Mouse (Mus musculus): ENCODE results near the gene Dnase2b. TPM values are rescaled to one million over a fixed set of nuclear protein-coding genes. Genes with fewer than 3 reads are reported as not detected.

Gene Dnase2b
- polyA plus RNA-seq, 2 experiments, result 0.52 to 1.4 TPM

DNA sequence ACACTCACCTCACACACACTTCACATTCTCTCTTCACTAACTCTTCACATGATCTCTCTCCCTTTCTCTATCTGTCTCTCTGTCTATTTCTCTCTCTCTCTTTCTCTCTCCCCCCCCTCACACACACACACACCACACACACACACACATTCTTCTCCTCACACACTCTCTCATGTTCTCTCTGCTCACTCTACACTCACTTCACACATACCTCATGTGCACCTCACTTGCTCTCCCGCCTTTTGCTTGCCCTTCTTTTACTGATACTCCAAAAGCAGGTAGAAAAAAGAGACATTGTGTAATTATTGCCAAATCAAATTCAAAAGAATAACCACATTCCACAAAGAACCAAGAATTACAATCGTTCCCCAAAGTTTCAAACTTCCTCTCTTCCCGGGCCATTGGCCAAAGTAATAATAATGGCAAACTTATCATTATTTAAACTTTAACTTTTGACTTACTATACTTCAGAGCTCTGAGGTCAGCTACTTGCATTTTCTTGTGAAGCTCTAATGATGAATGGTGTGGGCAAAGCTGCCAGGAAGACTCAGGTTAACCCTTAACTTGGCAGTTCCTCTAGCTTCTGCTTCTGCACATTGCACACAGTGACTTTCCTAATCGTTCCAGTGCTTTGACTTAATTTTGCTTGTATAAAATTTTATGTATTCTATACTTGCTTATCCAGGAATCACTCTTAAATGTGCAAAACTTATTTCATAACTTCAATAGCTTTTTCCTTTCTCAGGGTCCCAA is 74.7 kb downstream of the Dnase2b start:
- ATAC-seq (ENCODE audit: insufficient read depth), result no peak
- 39% methylated on average over 4 of the region's 4 CpGs for WGBS (ENCODE audit: insufficient replicate concordance)
- no peak overlapping the region for H3K9ac ChIP-seq (replicated peaks)
- H3K36me3 ChIP-seq (replicated peaks; ENCODE audit: control insufficient read depth, insufficient read depth, low read depth), result no peaks in the 10 kb centered on the region
- no peaks in the 10 kb centered on the region for H3K27me3 ChIP-seq (ENCODE audit: control insufficient read depth, insufficient read depth, low read length)
- H3K27ac ChIP-seq, result no peak overlapping the region
- no peak overlapping the region for H3K4me3 ChIP-seq (ENCODE audit: insufficient read depth in 1 of 2, low read depth in 2 of 2, low read length in 2 of 2)
- no peaks in the 10 kb centered on the region for H3K4me1 ChIP-seq (replicated peaks; ENCODE audit: control insufficient read depth in 2 of 2, insufficient read depth in 2 of 2, low read length in 1 of 2)
- no peaks in the 10 kb centered on the region for H3K9me3 ChIP-seq (ENCODE audit: control insufficient read depth, low read length)
- H3K4me2 ChIP-seq (ENCODE audit: low read depth), result no peak overlapping the region
- DNase-seq (ENCODE audit: low read depth in 3 of 3, low spot score in 3 of 3), result no peak
- no peak for TF ChIP-seq CTCF (IDR thresholded peaks at IDR 0.05; ENCODE audit: low read depth)
- no peak for TF ChIP-seq EP300 (IDR thresholded peaks at IDR 0.05; ENCODE audit: low read depth)

DNA sequence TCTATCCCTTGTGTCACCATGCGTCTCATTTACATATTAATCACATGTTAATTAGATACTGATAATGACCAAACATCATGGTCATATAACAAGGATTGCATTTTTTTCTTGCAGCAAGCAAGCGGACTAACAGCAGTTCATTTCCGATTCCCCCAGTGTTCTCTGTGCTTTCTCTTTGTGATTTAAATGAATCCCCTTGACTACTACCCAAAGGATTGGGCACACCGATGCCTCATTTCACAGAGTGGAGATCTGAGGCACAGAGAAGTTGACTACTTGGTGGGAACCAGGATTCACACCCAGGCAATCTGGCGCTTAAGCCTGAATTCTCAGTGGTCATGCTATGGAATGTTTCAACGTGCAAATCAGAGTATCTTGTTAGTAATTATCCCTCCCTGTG is 80.4 kb downstream of the Dnase2b start:
- DNase-seq (ENCODE audit: low read depth in 3 of 3, low spot score in 3 of 3) (no peak), ATAC-seq (ENCODE audit: insufficient read depth) (no peak)
- Histone ChIP-seq H3K4me1 (replicated peaks; ENCODE audit: control insufficient read depth in 2 of 2, insufficient read depth in 2 of 2, low read length in 1 of 2) (no peaks in the 10 kb centered on the region), H3K27me3 (ENCODE audit: control insufficient read depth, insufficient read depth, low read length) (no peaks in the 10 kb centered on the region), H3K9ac (replicated peaks) (no peak overlapping the region), H3K9me3 (ENCODE audit: control insufficient read depth, low read length) (no peaks in the 10 kb centered on the region), H3K27ac (no peak overlapping the region), H3K4me3 (ENCODE audit: insufficient read depth in 1 of 2, low read depth in 2 of 2, low read length in 2 of 2) (no peak overlapping the region), H3K36me3 (replicated peaks; ENCODE audit: control insufficient read depth, insufficient read depth, low read depth) (no peaks in the 10 kb centered on the region), H3K4me2 (ENCODE audit: low read depth) (no peak overlapping the region)
- WGBS (ENCODE audit: insufficient replicate concordance), result 57% methylated on average over 6 of the region's 6 CpGs
- TF ChIP-seq EP300 (IDR thresholded peaks at IDR 0.05; ENCODE audit: low read depth) (no peak), CTCF (IDR thresholded peaks at IDR 0.05; ENCODE audit: low read depth) (no peak)

Other genes with a start within 250 kb of the Dnase2b start
- 22.7 and 34.9 TPM in 2 replicates for gene Ssx2ip, start 211.0 kb downstream of the Dnase2b start, polyA plus RNA-seq (2012; rRNA removed)
- 96.2 and 118 TPM in 2 replicates for gene Ssx2ip, start 211.0 kb downstream of the Dnase2b start, polyA plus RNA-seq (2014; fragmentation: Nextera tagmentation; extraction: Ambion mirVana)
- gene Ctbs, start 165.8 kb downstream of the Dnase2b start, polyA plus RNA-seq (2012; rRNA removed), result 1.3 and 1.7 TPM in 2 replicates
- 5.2 and 5.4 TPM in 2 replicates for gene Ctbs, start 165.8 kb downstream of the Dnase2b start, polyA plus RNA-seq (2014; fragmentation: Nextera tagmentation; extraction: Ambion mirVana)
- 0.30 and 0.93 TPM in 2 replicates for gene Spata1, start 115.8 kb downstream of the Dnase2b start, polyA plus RNA-seq (2012; rRNA removed)
- gene Spata1, start 115.8 kb downstream of the Dnase2b start, polyA plus RNA-seq (2014; fragmentation: Nextera tagmentation; extraction: Ambion mirVana), result 0.32 and 0.65 TPM in 2 replicates
- 115 and 136 TPM in 2 replicates for gene Gng5, start 115.8 kb downstream of the Dnase2b start, polyA plus RNA-seq (2012; rRNA removed)
- gene Gng5, start 115.8 kb downstream of the Dnase2b start, polyA plus RNA-seq (2014; fragmentation: Nextera tagmentation; extraction: Ambion mirVana), result 559 and 595 TPM in 2 replicates
- gene Rpf1, start 94.2 kb downstream of the Dnase2b start, polyA plus RNA-seq (2012; rRNA removed), result 13.5 and 20.6 TPM in 2 replicates
- gene Rpf1, start 94.2 kb downstream of the Dnase2b start, polyA plus RNA-seq (2014; fragmentation: Nextera tagmentation; extraction: Ambion mirVana), result 32.4 and 32.7 TPM in 2 replicates
- gene Uox, start 45.2 kb downstream of the Dnase2b start, polyA plus RNA-seq (2012; rRNA removed), result 2.5 and 4.3 TPM in 2 replicates
- 6.4 and 7.1 TPM in 2 replicates for gene Uox, start 45.2 kb downstream of the Dnase2b start, polyA plus RNA-seq (2014; fragmentation: Nextera tagmentation; extraction: Ambion mirVana)
- not detected in 2 replicates for gene 4930503B20Rik, start 35.7 kb upstream of the Dnase2b start, polyA plus RNA-seq (2012; rRNA removed)
- not detected in 2 replicates for gene 4930503B20Rik, start 35.7 kb upstream of the Dnase2b start, polyA plus RNA-seq (2014; fragmentation: Nextera tagmentation; extraction: Ambion mirVana)
- 0.06 and 0.27 TPM in 2 replicates for gene Samd13, start 70.0 kb upstream of the Dnase2b start, polyA plus RNA-seq (2012; rRNA removed)
- gene Samd13, start 70.0 kb upstream of the Dnase2b start, polyA plus RNA-seq (2014; fragmentation: Nextera tagmentation; extraction: Ambion mirVana), result 0.15 TPM in 1 of 2 replicates, not detected in the other
- 4.8 and 6.1 TPM in 2 replicates for gene Prkacb, start 197.4 kb upstream of the Dnase2b start, polyA plus RNA-seq (2012; rRNA removed)
- gene Prkacb, start 197.4 kb upstream of the Dnase2b start, polyA plus RNA-seq (2014; fragmentation: Nextera tagmentation; extraction: Ambion mirVana), result 10.9 and 12.5 TPM in 2 replicates
- gene Ttll7, start 236.8 kb upstream of the Dnase2b start, polyA plus RNA-seq (2012; rRNA removed), result 0.23 and 0.34 TPM in 2 replicates
- 0.47 and 0.48 TPM in 2 replicates for gene Ttll7, start 236.8 kb upstream of the Dnase2b start, polyA plus RNA-seq (2014; fragmentation: Nextera tagmentation; extraction: Ambion mirVana)